Mouse (Mus musculus) cerebellum, adult 2 months (tissue): ENCODE measurements around the gene Rhbdl1.

Experiments
- CTCF ChIP-seq: fragments of 200-500 bp; IDR thresholded peaks from 2 replicates; pipeline ENCODE4 v1.5.1; 2011; ENCODE audit warnings: low read depth, mild to moderate bottlenecking, control low read depth, low read length, moderate library complexity, borderline replicate concordance; ENCODE audit not compliant: insufficient read depth
- POLR2A ChIP-seq: fragments of 200-500 bp; IDR thresholded peaks from 2 replicates; pipeline ENCODE4 v1.6.1; 2011; ENCODE audit warnings: low read length, control low read depth, borderline replicate concordance; ENCODE audit not compliant: insufficient read depth

DNA sequence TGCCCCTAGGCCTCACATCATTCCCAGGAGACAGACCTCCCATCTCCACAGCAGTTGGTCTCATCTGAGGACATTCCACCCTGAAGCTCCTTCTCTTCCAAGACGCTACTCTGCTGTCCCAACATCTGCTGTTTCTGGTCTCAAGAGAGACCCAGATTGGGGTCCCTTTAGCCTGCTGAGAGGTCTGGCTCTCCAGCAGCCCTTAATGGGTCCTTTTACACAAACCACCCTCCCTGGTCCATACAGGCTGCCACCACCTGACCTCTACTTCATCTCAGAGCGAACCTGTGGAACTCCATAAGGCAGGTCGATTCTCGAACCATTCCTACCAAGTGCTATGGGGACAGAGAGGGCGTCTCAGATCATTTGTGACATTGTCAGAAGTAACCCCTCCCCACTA lies 29.1 kb downstream of the Rhbdl1 start:
- TF ChIP-seq POLR2A (no peak), CTCF (no peak)
